Mouse (Mus musculus) liver, embryonic 14.5 days (tissue): ENCODE results near the gene Syn1. TPM values are rescaled to one million over a fixed set of nuclear protein-coding genes. Genes with fewer than 3 reads are reported as not detected.

Experiments used
- ATAC-seq: fragments of 200-750 bp; cut with Nextera tagmentation; 2 replicates; pipeline ENCODE4 v1.8.0; 2017; ENCODE audit warnings: moderate number of reproducible peaks, mild to moderate bottlenecking, moderate library complexity; ENCODE audit not compliant: insufficient read depth
- DNase-seq, 3 experiments: peaks; one replicate each; pipeline ENCODE4 v3.0.0-alpha.2; 2012 to 2013; ENCODE audit warnings: low read depth in 3 of 3, low spot score in 3 of 3
- H3K27ac ChIP-seq: fragments of 300-500 bp; sonication (generic); 2 replicates; pipeline ENCODE4 v1.5.1; 2014; ENCODE audit warnings: moderate library complexity, mild to moderate bottlenecking, control low read depth, inconsistent platforms
- H3K27me3 ChIP-seq: fragments of 300-500 bp; sonication (generic); 2 replicates; pipeline ENCODE4 v1.6.1; 2014; ENCODE audit warnings: mild to moderate bottlenecking, low read length, moderate library complexity; ENCODE audit not compliant: control insufficient read depth, insufficient read depth
- H3K36me3 ChIP-seq: fragments of 300-500 bp; sonication (generic); replicated peaks from 2 replicates; pipeline ENCODE4 v1.6.1; 2014; ENCODE audit warnings: low read depth; ENCODE audit not compliant: control insufficient read depth, insufficient read depth
- H3K4me1 ChIP-seq, 2 experiments: fragments of 200-500 bp in 1 of 2; fragments of 300-500 bp in 1 of 2; sonication (generic) in 1 of 2; replicated peaks; 2 replicates each; pipeline ENCODE4 v1.6.1; 2012 to 2014; ENCODE audit warnings: antibody characterized with exemption in 1 of 2, inconsistent platforms in 1 of 2, low read length in 1 of 2; ENCODE audit not compliant: control insufficient read depth in 2 of 2, insufficient read depth in 2 of 2
- H3K4me2 ChIP-seq: fragments of 300-500 bp; sonication (generic); 2 replicates; pipeline ENCODE4 v1.6.1; 2014; ENCODE audit warnings: low read depth, mild to moderate bottlenecking, control low read depth, moderate library complexity
- H3K4me3 ChIP-seq, 2 experiments: fragments of 200-500 bp in 1 of 2; fragments of 300-500 bp in 1 of 2; sonication (generic) in 1 of 2; 2 replicates each; pipeline ENCODE4 v1.5.1; 2012 to 2014; ENCODE audit warnings: low read depth in 2 of 2, low read length in 2 of 2, mild to moderate bottlenecking in 2 of 2, control low read depth in 1 of 2, inconsistent platforms in 1 of 2, moderate library complexity in 1 of 2; ENCODE audit not compliant: insufficient read depth in 1 of 2
- H3K9ac ChIP-seq: fragments of 300-500 bp; sonication (generic); replicated peaks from 2 replicates; pipeline ENCODE4 v1.6.1; 2014; ENCODE audit warnings: mild to moderate bottlenecking, control low read depth, moderate library complexity
- H3K9me3 ChIP-seq: fragments of 300-500 bp; sonication (generic); 2 replicates; pipeline ENCODE4 v1.6.1; 2016; ENCODE audit warnings: low read length, mixed read lengths; ENCODE audit not compliant: control insufficient read depth
- CTCF ChIP-seq: IDR thresholded peaks from 2 replicates; pipeline ENCODE4 v1.5.1; 2016; ENCODE audit warnings: antibody characterized with exemption, low read depth, control low read depth
- EP300 ChIP-seq: IDR thresholded peaks from 2 replicates; pipeline ENCODE4 v1.6.1; 2016; ENCODE audit warnings: antibody characterized with exemption, low read depth
- WGBS: fragments of 180-500 bp; shearing (Covaris S2); extraction: QIAGEN DNeasy Blood & Tissue Kit; methylation state at CpG from one replicate; pipeline ENCODE4 v1.1.7; 2014; ENCODE audit not compliant: insufficient replicate concordance; 5-methylcytosine and 5-hydroxymethylcytosine counted together
- polyA plus RNA-seq, 2 experiments: library from polyadenylated mRNA; depleted of rRNA in 1 of 2; stranded (reverse) in 1 of 2; unstranded in 1 of 2; fragments of >200 nt; fragmentation: Nextera tagmentation in 1 of 2; extraction: Ambion mirVana in 1 of 2; gene quantifications; 2 replicates each; pipeline versions ENCODE4 v1.2.1 to v1.2.3; 2012 to 2014

Gene Syn1
- polyA plus RNA-seq (2012; rRNA removed) (0.02 and 0.08 TPM in 2 replicates), polyA plus RNA-seq (2014; fragmentation: Nextera tagmentation; extraction: Ambion mirVana) (0.05 and 0.06 TPM in 2 replicates)

GRCm38 (mm10) chrX:20920844-20921364, at the start of gene Syn1:
Gene Syn1 (minus strand): TSS chrX:20921004.
- H3K4me2 ChIP-seq = peak within 1 kb of the TSS; percentile 51
- WGBS = 10% methylated on average over 44 of the region's 44 CpGs
- no peak within 1 kb of the TSS for H3K27ac ChIP-seq
- no peak for TF ChIP-seq CTCF
- TF ChIP-seq EP300 = no peak
- peaks cover 28% of the 10 kb centered on the region for H3K27me3 ChIP-seq
- no peaks in the 10 kb centered on the region for H3K4me1 ChIP-seq
- H3K9ac ChIP-seq = no peak within 1 kb of the TSS
- H3K36me3 ChIP-seq = no peaks in the 10 kb centered on the region
- no peaks in the 10 kb centered on the region for H3K9me3 ChIP-seq
- ATAC-seq (peak; percentile 53; the same call in 1 of the 2 replicates), DNase-seq (peak; percentile 26 to 35 (median 28))
- H3K4me3 ChIP-seq = peak within 1 kb of the TSS in 1 of 2 experiments; percentile 34; a peak in 2 of 4 replicates

- DNase-seq = peak; percentile 79 to 82 (median 81)
Observed at GRCm38 (mm10) chrX:20961477-20962378, 40.9 kb upstream of the Syn1 start, which contains the start of gene Uxt. Gene Uxt (minus strand): TSS chrX:20962017.

GRCm38 (mm10) chrX:20950191-20950880, 29.5 kb upstream of the Syn1 start, which contains the start of gene Elk1:
Gene Elk1 (minus strand): TSS chrX:20950608.
- DNase-seq = peak; percentile 71 to 80 (median 78)
- Histone ChIP-seq H3K4me2 (peak within 1 kb of the TSS; percentile 53), H3K4me1 (peaks cover 0 to 3% of the 10 kb centered on the region in 2 experiments; a peak in 1 of 4 replicates), H3K27ac (no peak within 1 kb of the TSS), H3K36me3 (no peaks in the 10 kb centered on the region), H3K4me3 (peak within 1 kb of the TSS; percentile 56 to 76), H3K9me3 (no peaks in the 10 kb centered on the region), H3K9ac (peak within 1 kb of the TSS; percentile 55), H3K27me3 (no peaks in the 10 kb centered on the region)
- 3% methylated on average over 30 of the region's 30 CpGs for whole genome bisulfite sequencing
- TF ChIP-seq CTCF (no peak), EP300 (no peak)
- ATAC-seq = peak; percentile 95

More at GRCm38 (mm10) chrX:20961477-20962378, 40.9 kb upstream of the Syn1 start, which contains the start of gene Uxt:
- Histone ChIP-seq H3K27ac (peak within 1 kb of the TSS; percentile 83), H3K4me2 (peak within 1 kb of the TSS; percentile 71), H3K9ac (peak within 1 kb of the TSS; percentile 68), H3K27me3 (no peaks in the 10 kb centered on the region), H3K4me3 (peak within 1 kb of the TSS; percentile 62 to 92), H3K36me3 (no peaks in the 10 kb centered on the region), H3K4me1 (peaks cover 0 to 2% of the 10 kb centered on the region in 2 experiments; a peak in 2 of 4 replicates), H3K9me3 (no peaks in the 10 kb centered on the region)
- WGBS = 10% methylated on average over 57 of the region's 57 CpGs
- no peak for TF ChIP-seq EP300
- TF ChIP-seq CTCF = peak; percentile 57
- ATAC-seq = peak; percentile 93

- Histone ChIP-seq H3K4me1 (peaks cover 0 to 3% of the 10 kb centered on the region in 2 experiments; a peak in 1 of 4 replicates), H3K9me3 (no peaks in the 10 kb centered on the region), H3K9ac (no peak overlapping the region), H3K4me2 (no peak overlapping the region), H3K4me3 (no peak overlapping the region), H3K27ac (no peak overlapping the region), H3K27me3 (no peaks in the 10 kb centered on the region), H3K36me3 (no peaks in the 10 kb centered on the region)
- DNase-seq (no peak), ATAC-seq (no peak)
- no peak for TF ChIP-seq EP300
- TF ChIP-seq CTCF = peak; percentile 59
- WGBS = 8% methylated on average over 4 of the region's 4 CpGs
Observed at GRCm38 (mm10) chrX:20946055-20946454, 25.3 kb upstream of the Syn1 start.
